Mouse (Mus musculus) A20 (cell line): ENCODE results near the gene Gm19684.
"Not testable (repeated sequence)": the region's sequence is repeated elsewhere in the genome, so short reads cannot be mapped to it uniquely, and the experiment has no call there.

Source experiments
- DNase-seq: peaks from one replicate; pipeline ENCODE4 v3.0.0-alpha.2; 2011; ENCODE audit warnings: low read depth, low spot score

The Gm19684 gene

DNA sequence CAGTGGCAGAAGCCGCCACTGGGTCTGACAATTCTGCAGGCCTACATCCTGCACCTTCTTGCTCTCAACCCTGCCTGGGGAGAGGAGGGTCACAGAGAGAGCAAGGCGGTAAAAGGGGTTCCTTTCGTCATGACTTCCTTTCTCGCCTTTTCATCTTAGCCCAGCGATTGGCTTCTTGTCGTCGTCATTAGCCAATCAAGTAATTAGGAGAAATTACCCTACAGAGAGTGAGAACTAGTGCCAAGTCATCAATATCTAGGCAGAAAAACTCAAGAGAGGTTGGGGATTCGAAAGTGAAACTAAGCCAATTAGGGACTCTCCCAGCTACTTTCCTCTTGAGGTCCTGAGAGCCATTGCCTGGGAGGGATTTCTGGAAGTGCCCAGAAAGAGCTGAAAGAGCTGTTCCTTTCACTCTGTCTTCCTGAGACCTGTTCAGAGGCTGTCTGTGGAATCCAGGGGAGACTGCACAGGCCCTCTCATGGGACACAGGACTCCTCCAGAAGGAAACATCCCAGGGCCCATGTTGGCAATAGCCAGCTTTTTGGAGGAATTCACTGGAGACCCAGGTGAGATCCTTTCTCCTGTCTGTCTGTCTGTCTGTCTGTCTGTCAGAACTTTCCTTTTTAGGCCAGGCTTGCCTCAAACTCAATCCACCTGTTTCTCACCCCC, at the start of gene Gm19684:
Gene Gm19684, plus strand, starts transcription at position 327 of the 669 bp plus-strand sequence.
- DNase-seq, result peak; percentile 65

GRCm38 (mm10) chr17:36081901-36082300, 39.6 kb upstream of the Gm19684 start:
- DNase-seq, result not testable (repeated sequence)

- DNase-seq, result not testable (repeated sequence)
Measured at GRCm38 (mm10) chr17:36082519-36083232, 38.8 kb upstream of the Gm19684 start.

GRCm38 (mm10) chr17:36083266-36083869, 38.1 kb upstream of the Gm19684 start:
- DNase-seq, result no peak

DNA sequence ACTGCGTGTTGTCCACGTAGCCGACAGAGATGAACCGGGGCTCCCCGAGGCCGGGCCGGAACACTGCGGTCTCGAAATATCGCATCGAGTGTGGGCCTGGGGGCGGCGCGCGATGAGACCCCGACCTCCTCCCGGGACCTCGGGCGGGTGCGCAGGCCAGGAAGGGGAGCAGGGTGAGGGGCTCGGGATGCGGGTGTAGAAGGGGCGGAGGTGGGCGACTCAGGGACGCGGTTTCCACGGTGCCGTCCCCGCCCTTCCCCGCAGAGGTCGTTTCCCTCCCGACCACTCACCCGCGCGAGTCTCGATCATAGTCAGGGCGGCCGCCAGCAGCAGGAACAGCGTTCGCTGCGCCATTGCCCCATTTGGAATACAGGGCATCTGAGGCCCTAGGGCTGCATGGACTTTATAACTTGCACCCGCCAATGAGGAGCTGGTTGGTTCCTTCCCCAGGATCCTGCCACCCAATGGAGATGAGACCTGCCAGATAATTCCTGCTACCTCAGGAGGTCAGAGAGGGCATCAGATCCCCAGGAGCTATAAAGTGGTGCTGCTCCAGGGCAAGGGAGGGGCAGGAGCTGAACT, 37.5 kb upstream of the Gm19684 start:
- DNase-seq, result no peak

DNA sequence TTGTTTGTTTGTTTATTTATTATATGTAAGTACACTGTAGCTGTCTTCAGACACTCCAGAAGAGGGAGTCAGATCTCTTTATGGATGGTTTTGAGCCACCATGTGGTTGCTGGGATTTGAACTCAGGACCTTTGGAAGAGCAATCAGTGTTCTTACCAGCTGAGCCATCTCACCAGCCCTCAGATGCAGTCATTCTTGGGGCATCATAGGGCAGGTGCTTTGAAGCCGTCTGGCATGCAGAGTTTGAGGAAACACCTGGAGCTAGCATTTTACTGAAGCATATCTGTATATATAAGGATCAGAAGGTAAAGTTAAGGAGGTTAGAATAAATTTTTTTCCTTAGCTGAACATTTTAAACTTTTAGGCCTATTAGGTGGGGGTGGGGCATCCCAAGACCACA, 35.5 kb upstream of the Gm19684 start:
- DNase-seq, result not testable (repeated sequence)

DNA sequence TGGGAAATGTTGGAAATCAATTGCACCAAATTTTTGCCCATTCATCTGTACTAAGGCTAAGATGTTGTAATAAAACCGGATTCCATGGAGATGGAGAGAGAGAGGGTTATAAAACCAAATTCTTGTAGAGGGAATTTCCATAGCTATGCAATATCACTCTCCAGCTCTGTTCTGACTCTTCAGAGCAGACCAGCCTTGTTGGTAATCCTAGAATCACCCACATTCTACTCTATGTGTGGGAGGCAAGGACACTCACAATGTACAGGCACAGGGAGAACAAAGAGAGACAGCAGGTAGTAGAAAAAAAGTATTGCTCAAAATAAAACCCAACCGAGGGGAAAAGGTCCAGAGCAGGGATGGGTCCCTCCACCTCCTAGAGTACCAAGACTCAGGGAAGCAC, 29.5 kb upstream of the Gm19684 start:
- DNase-seq, result not testable (repeated sequence)

- not testable (repeated sequence) for DNase-seq
Measured at GRCm38 (mm10) chr17:36092520-36092919, 29.0 kb upstream of the Gm19684 start.

DNA sequence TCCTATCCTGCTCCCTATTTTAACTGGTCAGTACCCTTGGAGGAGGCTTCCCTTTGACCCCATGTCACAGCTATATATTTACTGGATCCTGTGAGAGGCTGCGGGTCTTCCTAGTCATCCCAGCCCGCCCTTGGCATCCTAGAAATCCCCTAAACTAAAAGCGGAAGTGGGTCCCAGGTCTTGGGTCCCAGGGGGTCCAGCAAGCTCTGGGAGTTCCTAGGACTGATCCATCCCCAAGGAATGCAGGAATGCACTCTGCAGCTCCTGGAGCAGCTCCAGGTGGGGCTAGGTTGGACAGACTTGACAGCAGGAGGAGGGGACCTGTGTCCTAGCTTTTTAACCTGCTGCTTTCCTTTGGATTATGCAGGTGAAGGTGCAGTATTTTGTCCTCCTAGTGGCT, 27.5 kb upstream of the Gm19684 start:
- DNase-seq, result no peak

DNA sequence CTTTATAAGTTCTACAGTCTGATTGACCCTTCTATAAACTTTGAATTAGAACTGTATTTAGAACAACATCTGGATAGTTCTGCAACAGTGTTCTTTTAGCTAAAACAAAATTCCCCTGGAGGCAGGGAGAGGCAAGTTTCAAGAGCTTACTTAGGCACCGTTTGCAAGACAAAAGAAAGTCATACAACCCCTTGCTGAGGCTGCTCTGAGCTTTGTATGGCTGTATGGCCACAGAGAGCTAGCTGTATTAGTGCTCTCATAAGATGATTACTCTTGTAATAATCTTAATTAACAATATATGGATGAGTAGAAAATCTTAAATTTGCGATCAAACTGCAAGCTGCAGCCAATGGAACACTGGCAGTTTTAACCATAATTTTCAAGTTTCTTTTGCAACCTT, 21.9 kb upstream of the Gm19684 start:
- DNase-seq, result not testable (repeated sequence)

GRCm38 (mm10) chr17:36102091-36102490, 19.4 kb upstream of the Gm19684 start:
- not testable (repeated sequence) for DNase-seq

GRCm38 (mm10) chr17:36110129-36110528, 11.3 kb upstream of the Gm19684 start:
- DNase-seq, result not testable (repeated sequence)

DNA sequence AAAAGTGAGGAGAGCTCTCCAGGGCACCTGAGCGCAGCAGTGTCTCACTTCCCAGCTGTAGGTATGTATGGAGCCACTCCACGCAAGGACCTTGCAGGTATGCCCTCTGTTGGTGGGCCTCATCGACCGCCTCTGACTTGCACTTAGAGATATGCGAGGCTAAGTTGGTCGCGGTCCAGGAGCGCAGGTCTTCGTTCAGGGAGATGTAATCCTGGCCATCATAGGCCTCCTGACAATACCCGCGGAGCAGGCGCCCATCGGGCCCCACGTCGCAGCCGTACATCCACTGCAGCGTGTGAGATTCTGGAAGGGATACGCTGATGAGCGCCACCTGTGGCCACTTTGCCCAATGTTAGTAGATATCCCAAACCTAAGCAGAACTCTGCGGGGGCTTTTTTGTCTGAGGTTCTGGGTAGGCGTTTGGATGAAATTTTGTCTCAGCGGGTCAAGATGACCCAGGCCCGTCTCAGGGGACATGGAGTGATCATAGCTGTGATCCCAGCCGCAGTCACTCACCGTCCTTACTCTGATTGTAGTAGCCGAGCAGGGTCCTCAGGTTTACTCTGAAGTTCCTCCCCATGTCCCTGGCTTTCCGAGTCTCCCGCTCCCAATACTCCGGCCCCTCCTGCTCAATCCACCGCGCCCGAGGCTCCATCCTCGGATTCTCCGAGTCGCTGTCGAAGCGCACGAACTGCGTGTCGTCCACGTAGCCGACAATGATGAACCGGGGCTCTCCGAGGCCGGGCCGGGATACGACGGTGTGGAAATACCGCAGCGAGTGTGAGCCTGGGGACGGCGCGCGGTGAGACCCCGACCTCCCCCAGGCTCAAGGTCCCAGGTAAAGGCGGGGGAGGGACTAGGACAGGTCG, 10.6 kb upstream of the Gm19684 start:
- peak; percentile 34 for DNase-seq

DNA sequence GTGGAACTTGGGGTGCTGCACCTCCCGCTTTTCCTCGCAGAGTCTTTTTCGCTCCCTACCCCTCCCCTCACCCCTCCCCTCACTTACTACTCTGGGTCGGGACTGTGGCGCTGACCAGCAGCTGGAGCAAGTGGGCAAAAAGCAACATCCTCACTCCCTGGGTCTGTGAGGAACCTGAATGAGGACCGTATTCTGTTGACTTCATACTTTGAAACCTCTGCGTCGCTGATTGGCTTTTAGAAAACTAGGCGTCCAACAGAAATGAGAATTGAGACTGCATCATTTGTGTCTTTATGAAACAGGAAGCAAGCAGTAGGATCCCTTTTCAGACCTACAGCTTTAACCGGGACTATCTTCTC, 10.0 kb upstream of the Gm19684 start:
- not testable (repeated sequence) for DNase-seq

DNA sequence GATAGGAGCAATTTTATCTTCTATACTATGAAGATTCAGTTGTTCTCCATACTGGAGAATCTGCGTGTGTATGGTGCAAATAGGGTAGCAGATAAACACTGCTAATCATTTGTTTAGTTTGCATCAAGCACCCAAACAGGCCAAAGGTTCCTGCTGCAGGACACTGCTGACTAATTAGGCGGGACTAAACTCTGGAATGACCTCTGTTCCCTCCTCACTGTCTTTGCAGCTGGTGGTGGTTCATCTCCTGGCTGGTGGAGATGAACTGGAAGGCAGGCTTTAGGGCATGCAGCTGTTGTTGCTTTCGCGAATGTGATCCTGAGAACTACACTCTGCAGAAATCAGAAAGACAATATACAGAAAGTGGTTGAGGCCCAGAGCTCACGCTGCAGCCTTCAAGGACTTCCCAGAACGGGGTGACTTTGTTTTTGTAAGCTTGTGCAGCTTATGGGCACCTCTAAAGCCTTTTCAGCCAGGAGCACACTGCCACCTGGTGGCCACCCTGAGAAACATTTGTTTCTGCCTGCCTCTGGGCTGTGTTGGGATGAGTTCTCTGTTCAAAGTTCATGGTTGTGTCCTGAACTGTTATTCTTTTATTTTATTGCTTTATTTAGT, 7.4 kb upstream of the Gm19684 start:
- not testable (repeated sequence) for DNase-seq

DNA sequence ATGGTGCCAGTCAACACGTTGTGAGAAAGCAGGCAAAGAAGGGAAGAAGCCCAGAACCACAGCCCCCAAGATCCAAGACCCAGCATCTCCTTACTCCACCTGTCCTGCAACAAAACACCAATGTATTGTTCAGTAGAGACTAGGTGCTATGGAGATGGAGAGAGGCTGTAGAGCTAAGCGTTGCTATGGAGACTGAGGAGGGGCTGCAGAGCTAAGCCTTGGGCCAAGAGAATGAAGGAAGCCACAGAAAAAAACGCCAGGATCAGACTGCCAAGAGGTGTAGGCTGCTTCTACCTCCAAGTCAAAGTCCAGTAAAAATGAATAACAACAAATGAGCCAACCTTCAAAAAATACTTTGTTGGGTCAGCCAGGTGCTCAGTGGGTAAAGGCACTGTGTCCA, 4.9 kb upstream of the Gm19684 start:
- DNase-seq, result not testable (repeated sequence)

- not testable (repeated sequence) for DNase-seq
Measured at GRCm38 (mm10) chr17:36120839-36121238, 639 bp upstream of the Gm19684 start.

- not testable (repeated sequence) for DNase-seq
Measured at GRCm38 (mm10) chr17:36124111-36124510, 2.6 kb downstream of the Gm19684 start.

DNA sequence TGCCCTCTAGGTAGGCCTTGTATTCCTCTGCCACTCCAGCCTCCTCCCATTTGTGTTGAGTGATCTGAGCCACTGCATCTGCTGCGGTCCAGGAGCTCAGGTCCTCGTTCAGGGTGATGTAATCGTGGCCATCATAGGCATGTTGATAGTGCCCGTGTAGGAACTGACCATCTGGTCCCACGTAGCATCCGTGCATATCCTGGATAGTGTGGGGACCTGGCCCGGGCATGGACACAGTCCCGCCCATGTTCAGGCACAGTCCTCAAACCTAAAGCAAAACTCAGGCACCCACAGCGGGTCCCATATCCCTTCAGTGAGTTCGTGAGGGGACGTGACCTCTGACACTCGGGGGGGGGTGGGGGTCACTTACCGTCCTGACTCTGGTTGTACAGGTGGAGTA, 7.0 kb downstream of the Gm19684 start:
- DNase-seq, result not testable (repeated sequence)

DNA sequence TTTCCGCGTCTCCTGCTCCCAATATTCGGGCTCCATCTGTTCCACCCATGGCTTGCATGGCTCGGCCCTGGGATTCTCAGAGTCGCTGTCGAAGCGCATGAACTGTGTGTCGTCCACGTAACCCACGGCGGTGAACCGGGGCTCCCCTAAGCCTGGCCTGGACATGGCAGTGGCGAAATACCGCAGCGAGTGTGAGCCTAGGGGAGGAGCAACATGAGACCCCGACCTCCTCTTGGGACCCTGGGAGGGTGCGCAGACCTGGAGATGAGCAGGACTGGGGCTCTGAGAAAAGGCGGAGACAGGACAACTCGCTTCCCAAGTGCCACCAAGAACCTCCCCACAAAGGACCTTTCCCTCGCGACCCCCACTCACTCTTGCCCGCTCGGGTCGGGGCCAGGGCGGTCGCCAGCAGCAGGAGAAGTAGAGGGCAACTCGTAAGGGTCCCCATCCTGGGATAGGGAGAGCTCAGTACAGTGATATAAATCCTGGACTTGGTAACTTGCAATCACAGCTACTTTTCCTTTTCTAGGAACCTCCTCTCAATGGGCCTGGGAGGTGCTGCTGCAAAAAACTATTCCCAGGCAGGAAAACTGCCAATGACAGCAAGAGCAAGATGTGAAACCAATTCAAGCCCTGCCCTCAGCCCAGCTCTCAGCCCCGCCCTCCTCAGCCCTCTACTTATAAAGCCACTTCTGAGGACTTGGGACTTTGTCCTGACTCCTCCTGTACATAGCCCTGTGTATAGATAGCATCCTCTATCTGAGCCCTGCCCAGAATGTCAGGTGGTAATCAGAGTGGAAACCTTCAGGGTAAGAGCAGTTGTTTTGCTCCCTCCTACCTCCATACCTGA, 7.7 kb downstream of the Gm19684 start, which contains the start of gene Gm7030:
Gene Gm7030, minus strand, starts transcription at position 458 of the 850 bp plus-strand sequence.
- DNase-seq, result peak; percentile 0
